Comparison of ENCODE assay signal across 12 mouse cellular contexts in genomic region chr7:18923711-18924191, GRCm38 (mm10). TPM values are rescaled to one million over a fixed set of nuclear protein-coding genes. Genes with fewer than 3 reads are reported as not detected.
DNase-seq lines count a peak whose midpoint lies in the region; ATAC-seq and TF ChIP-seq lines count a peak whose summit lies in the region.
"Had no signal": no experiment of that assay in that cellular context is flagged by ENCODE, and none has a peak within 500 bp of the region (broad histone marks: within the 10 kb centered on the region; RNA-seq: fewer than 3 reads in every experiment).

No protein-coding gene starts in this region.

- intact Hi-C loops in left cerebral cortex, postnatal 25 days (cut with DNase I), result loop anchor here (2.0 to 5.0 kb wide), 3 partner anchors 19 to 794 kb away; partner anchors contain the start of genes Mypop and Tomm40
- intact Hi-C loops in gastrocnemius, adult 2 months (cut with DNase I), result no loop called here

- H3K4me1 ChIP-seq in forebrain, embryonic 11.5 days (replicated peaks; ENCODE audit: control insufficient read depth, insufficient read depth, low read length), result peaks cover 28% of the 10 kb centered on the region

- peak overlapping the region; percentile 99 for H3K27ac ChIP-seq in layer of hippocampus, adult 2 months
- peak overlapping the region; percentile 89 for H3K27ac ChIP-seq in forebrain, embryonic 11.5 days (ENCODE audit: low read depth, low read length)
- no peak overlapping the region for H3K27ac ChIP-seq in gastrocnemius, adult 2 months

- peak in 1 of 2 experiments; percentile 55 for DNase-seq in layer of hippocampus, adult 2 months (ENCODE audit: low spot score in 2 of 2)
- DNase-seq in layer of hippocampus, adult 11-12 months (ENCODE audit: low spot score), result no peak
- peak; percentile 64 for DNase-seq in forebrain, embryonic 11.5 days (ENCODE audit: low spot score)
- DNase-seq in left cerebral cortex, postnatal 25 days (ENCODE audit: low spot score in 2 of 2), result peak; percentile 58 to 72
- peak; percentile 60 for DNase-seq in retina, embryonic 14.5 days (ENCODE audit: low spot score)
- DNase-seq in urinary bladder, adult 18-20 months (ENCODE audit: low spot score in 2 of 2), result no peak
- no peak for DNase-seq in thymus, adult 18-20 months
- DNase-seq in gastrocnemius, adult 2 months, result no peak
- DNase-seq: B cell, adult 2 months; kidney, postnatal 14 days; lung, adult 18-20 months had no signal

- H3K9me3 ChIP-seq in forebrain, embryonic 11.5 days (ENCODE audit: control insufficient read depth, low read length), result no peaks in the 10 kb centered on the region
- H3K9me3 ChIP-seq: heart, embryonic 12.5 days had no signal

- no peaks in the 10 kb centered on the region for H3K36me3 ChIP-seq in forebrain, embryonic 11.5 days (ENCODE audit: control insufficient read depth, insufficient read depth, low read length)
- H3K36me3 ChIP-seq: heart, embryonic 12.5 days had no signal

- H3K4me3 ChIP-seq in layer of hippocampus, adult 2 months, result peak overlapping the region; percentile 46
- no peak overlapping the region for H3K4me3 ChIP-seq in forebrain, embryonic 11.5 days (ENCODE audit: low read depth, low read length)
- no peak overlapping the region for H3K4me3 ChIP-seq in gastrocnemius, adult 2 months
- H3K4me3 ChIP-seq: heart, embryonic 12.5 days had no signal

- ATAC-seq in forebrain, embryonic 11.5 days (replicated peaks; ENCODE audit: low FRiP score), result peak; percentile 8; the same call in 1 of the 2 replicates

- 17% methylated on average over 4 of the region's 4 CpGs for WGBS in forebrain, embryonic 11.5 days

- H3K27me3 ChIP-seq in forebrain, embryonic 11.5 days (ENCODE audit: control insufficient read depth, insufficient read depth, low read length), result no peaks in the 10 kb centered on the region

- H3K4me2 ChIP-seq in forebrain, embryonic 11.5 days (ENCODE audit: low read depth, low read length, severe bottlenecking), result peak overlapping the region; percentile 31
- H3K4me2 ChIP-seq: heart, embryonic 12.5 days had no signal

- TF ChIP-seq CTCF in layer of hippocampus, adult 2 months (conservative IDR thresholded peaks at IDR 0.05), result no peak
- no peak for TF ChIP-seq CTCF in gastrocnemius, adult 2 months (IDR thresholded peaks at IDR 0.05)

- H3K9ac ChIP-seq in forebrain, embryonic 11.5 days (ENCODE audit: low read length), result peak overlapping the region; percentile 29
- H3K9ac ChIP-seq: heart, embryonic 12.5 days had no signal

RNA-seq across cellular contexts. Expression of gene Nova2, which starts 1.9 kb away (rescaled TPM):
- 10 to 100 TPM; 82.7 to 85.4 TPM for total RNA-seq in layer of hippocampus, adult 2 months (2021)
- polyA plus RNA-seq in forebrain, embryonic 11.5 days (2014; fragmentation: Nextera tagmentation; extraction: Ambion mirVana), result 6.9 and 8.3 TPM in 2 replicates
- 10 to 100 TPM; 78.2 to 84.6 TPM for total RNA-seq in left cerebral cortex, postnatal 25 days (2021)
- 1 to 10 TPM; 1.6 to 2.1 TPM for total RNA-seq in gastrocnemius, adult 2 months (2021)

RNA-seq across cellular contexts. Expression of gene Ccdc61, which starts 13.5 kb away (rescaled TPM):
- 10 to 100 TPM; 10.9 to 12.6 TPM for total RNA-seq in layer of hippocampus, adult 2 months (2021)
- polyA plus RNA-seq in forebrain, embryonic 11.5 days (2014; fragmentation: Nextera tagmentation; extraction: Ambion mirVana), result 32.2 and 32.6 TPM in 2 replicates
- total RNA-seq in left cerebral cortex, postnatal 25 days (2021), result 10 to 100 TPM in 1 of 2 experiments, 1 to 10 TPM in 1; 9.9 to 10.5 TPM
- 1 to 10 TPM; 4.1 to 5.6 TPM for total RNA-seq in gastrocnemius, adult 2 months (2021)

RNA-seq across cellular contexts. Expression of gene Pglyrp1, which starts 52.6 kb away (rescaled TPM):
- total RNA-seq in layer of hippocampus, adult 2 months (2021), result 10 to 100 TPM; 15.1 to 15.2 TPM
- 0.48 and 0.94 TPM in 2 replicates for polyA plus RNA-seq in forebrain, embryonic 11.5 days (2014; fragmentation: Nextera tagmentation; extraction: Ambion mirVana)
- total RNA-seq in left cerebral cortex, postnatal 25 days (2021), result 10 to 100 TPM; 23.2 to 26.3 TPM
- not detected for total RNA-seq in gastrocnemius, adult 2 months (2021)

Comparison
In these comparisons a context has a peak if more than half of its experiments do, and no peak if none do; other contexts are left out.
1. DNase-seq: peak in forebrain, embryonic 11.5 days (single experiment), left cerebral cortex, postnatal 25 days (2 of 2) and retina, embryonic 14.5 days (single experiment); none in layer of hippocampus, adult 11-12 months (single experiment), urinary bladder, adult 18-20 months (0 of 2), thymus, adult 18-20 months (0 of 2) and gastrocnemius, adult 2 months (single experiment).
2. RNA of gene Nova2, which starts 1.9 kb away (total RNA-seq): 82.7 to 85.4 TPM in layer of hippocampus, adult 2 months and 78.2 to 84.6 TPM in left cerebral cortex, postnatal 25 days; 1.6 to 2.1 TPM in gastrocnemius, adult 2 months; every median in the first group is over 10 times any median in the second.
3. RNA of gene Pglyrp1, which starts 52.6 kb away (total RNA-seq): 23.2 to 26.3 TPM in left cerebral cortex, postnatal 25 days and 15.1 to 15.2 TPM in layer of hippocampus, adult 2 months; not detected in gastrocnemius, adult 2 months; every median in the first group is over 10 times any median in the second.